Mouse (Mus musculus): ENCODE results near the gene Mylk. TPM values are rescaled to one million over a fixed set of nuclear protein-coding genes. Genes with fewer than 3 reads are reported as not detected.
A peak's percentile ranks its signal among the peaks of the same experiment; 100 is the strongest.

The Mylk gene
- polyA plus RNA-seq, 1 experiment from 2014 or later, result 6.9 TPM

- Histone ChIP-seq H3K4me2 (ENCODE audit: low read depth, low read length) (no peak overlapping the region), H3K36me3 (ENCODE audit: control insufficient read depth, insufficient read depth) (no peaks in the 10 kb centered on the region), H3K9ac (ENCODE audit: low read depth, low read length) (no peak overlapping the region), H3K27ac (ENCODE audit: low read length) (no peak overlapping the region), H3K4me3 (ENCODE audit: low read depth, low read length) (no peak overlapping the region), H3K27me3 (ENCODE audit: control insufficient read depth, insufficient read depth, low read depth, low read length) (no peaks in the 10 kb centered on the region), H3K9me3 (replicated peaks; ENCODE audit: control insufficient read depth, low read length) (no peaks in the 10 kb centered on the region), H3K4me1 (ENCODE audit: control insufficient read depth, low read depth, low read length) (no peaks in the 10 kb centered on the region)
- WGBS (ENCODE audit: insufficient replicate concordance), result 22% methylated on average over 4 of the region's 4 CpGs
- ATAC-seq (ENCODE audit: low read depth), result no peak
Measured at GRCm38 (mm10) chr16:34880815-34881214, 135.8 kb downstream of the Mylk start.

- no peak overlapping the region for H3K4me3 ChIP-seq (ENCODE audit: low read depth, low read length)
- no peak overlapping the region for H3K9ac ChIP-seq (ENCODE audit: low read depth, low read length)
- WGBS (ENCODE audit: insufficient replicate concordance), result 50% methylated on average over 1 of the region's 1 CpGs
- no peak overlapping the region for H3K27ac ChIP-seq (ENCODE audit: low read length)
- H3K27me3 ChIP-seq (ENCODE audit: control insufficient read depth, insufficient read depth, low read depth, low read length), result no peaks in the 10 kb centered on the region
- H3K9me3 ChIP-seq (replicated peaks; ENCODE audit: control insufficient read depth, low read length), result no peaks in the 10 kb centered on the region
- peak; percentile 91 for ATAC-seq (ENCODE audit: low read depth)
- no peaks in the 10 kb centered on the region for H3K36me3 ChIP-seq (ENCODE audit: control insufficient read depth, insufficient read depth)
- no peaks in the 10 kb centered on the region; the same call in 1 of the 2 replicates for H3K4me1 ChIP-seq (ENCODE audit: control insufficient read depth, low read depth, low read length)
- H3K4me2 ChIP-seq (ENCODE audit: low read depth, low read length), result no peak overlapping the region
Measured at GRCm38 (mm10) chr16:34887037-34887436, 142.0 kb downstream of the Mylk start.

GRCm38 (mm10) chr16:34894016-34894415 lies 149.0 kb downstream of the Mylk start:
- no peak for ATAC-seq (ENCODE audit: low read depth)
- no peaks in the 10 kb centered on the region for H3K9me3 ChIP-seq (replicated peaks; ENCODE audit: control insufficient read depth, low read length)
- no peak overlapping the region for H3K4me3 ChIP-seq (ENCODE audit: low read depth, low read length)
- H3K9ac ChIP-seq (ENCODE audit: low read depth, low read length), result no peak overlapping the region
- H3K36me3 ChIP-seq (ENCODE audit: control insufficient read depth, insufficient read depth), result no peaks in the 10 kb centered on the region
- H3K4me2 ChIP-seq (ENCODE audit: low read depth, low read length), result no peak overlapping the region
- H3K27ac ChIP-seq (ENCODE audit: low read length), result no peak overlapping the region
- no peaks in the 10 kb centered on the region for H3K4me1 ChIP-seq (ENCODE audit: control insufficient read depth, low read depth, low read length)
- no peaks in the 10 kb centered on the region for H3K27me3 ChIP-seq (ENCODE audit: control insufficient read depth, insufficient read depth, low read depth, low read length)
- 64% methylated on average over 3 of the region's 3 CpGs for WGBS (ENCODE audit: insufficient replicate concordance)

GRCm38 (mm10) chr16:34895916-34896315 lies 150.9 kb downstream of the Mylk start:
- Histone ChIP-seq H3K4me2 (ENCODE audit: low read depth, low read length) (no peak overlapping the region), H3K9me3 (replicated peaks; ENCODE audit: control insufficient read depth, low read length) (no peaks in the 10 kb centered on the region), H3K4me3 (ENCODE audit: low read depth, low read length) (no peak overlapping the region), H3K27me3 (ENCODE audit: control insufficient read depth, insufficient read depth, low read depth, low read length) (no peaks in the 10 kb centered on the region), H3K36me3 (ENCODE audit: control insufficient read depth, insufficient read depth) (no peaks in the 10 kb centered on the region), H3K4me1 (ENCODE audit: control insufficient read depth, low read depth, low read length) (no peaks in the 10 kb centered on the region), H3K9ac (ENCODE audit: low read depth, low read length) (no peak overlapping the region), H3K27ac (ENCODE audit: low read length) (no peak overlapping the region)
- no peak for ATAC-seq (ENCODE audit: low read depth)
- 72% methylated on average over 10 of the region's 10 CpGs for WGBS (ENCODE audit: insufficient replicate concordance)

GRCm38 (mm10) chr16:34896996-34897395 lies 152.0 kb downstream of the Mylk start:
- 43% methylated on average over 3 of the region's 3 CpGs for WGBS (ENCODE audit: insufficient replicate concordance)
- H3K36me3 ChIP-seq (ENCODE audit: control insufficient read depth, insufficient read depth), result no peaks in the 10 kb centered on the region
- H3K27me3 ChIP-seq (ENCODE audit: control insufficient read depth, insufficient read depth, low read depth, low read length), result no peaks in the 10 kb centered on the region
- ATAC-seq (ENCODE audit: low read depth), result no peak
- H3K4me3 ChIP-seq (ENCODE audit: low read depth, low read length), result no peak overlapping the region
- no peak overlapping the region for H3K4me2 ChIP-seq (ENCODE audit: low read depth, low read length)
- H3K9me3 ChIP-seq (replicated peaks; ENCODE audit: control insufficient read depth, low read length), result no peaks in the 10 kb centered on the region
- H3K4me1 ChIP-seq (ENCODE audit: control insufficient read depth, low read depth, low read length), result no peaks in the 10 kb centered on the region
- H3K9ac ChIP-seq (ENCODE audit: low read depth, low read length), result no peak overlapping the region
- no peak overlapping the region for H3K27ac ChIP-seq (ENCODE audit: low read length)

GRCm38 (mm10) chr16:34898057-34898789 lies 153.2 kb downstream of the Mylk start:
- no peak overlapping the region for H3K9ac ChIP-seq (ENCODE audit: low read depth, low read length)
- H3K27ac ChIP-seq (ENCODE audit: low read length), result no peak overlapping the region
- H3K4me3 ChIP-seq (ENCODE audit: low read depth, low read length), result no peak overlapping the region
- H3K4me2 ChIP-seq (ENCODE audit: low read depth, low read length), result no peak overlapping the region
- H3K27me3 ChIP-seq (ENCODE audit: control insufficient read depth, insufficient read depth, low read depth, low read length), result no peaks in the 10 kb centered on the region
- no peaks in the 10 kb centered on the region for H3K36me3 ChIP-seq (ENCODE audit: control insufficient read depth, insufficient read depth)
- ATAC-seq (ENCODE audit: low read depth), result no peak
- 52% methylated on average over 7 of the region's 7 CpGs for WGBS (ENCODE audit: insufficient replicate concordance)
- H3K4me1 ChIP-seq (ENCODE audit: control insufficient read depth, low read depth, low read length), result no peaks in the 10 kb centered on the region
- no peaks in the 10 kb centered on the region for H3K9me3 ChIP-seq (replicated peaks; ENCODE audit: control insufficient read depth, low read length)

GRCm38 (mm10) chr16:34899071-34899808 lies 154.2 kb downstream of the Mylk start:
- no peak for ATAC-seq (ENCODE audit: low read depth)
- WGBS (ENCODE audit: insufficient replicate concordance), result 58% methylated on average over 11 of the region's 11 CpGs
- Histone ChIP-seq H3K36me3 (ENCODE audit: control insufficient read depth, insufficient read depth) (no peaks in the 10 kb centered on the region), H3K4me2 (ENCODE audit: low read depth, low read length) (no peak overlapping the region), H3K27me3 (ENCODE audit: control insufficient read depth, insufficient read depth, low read depth, low read length) (no peaks in the 10 kb centered on the region), H3K9me3 (replicated peaks; ENCODE audit: control insufficient read depth, low read length) (no peaks in the 10 kb centered on the region), H3K9ac (ENCODE audit: low read depth, low read length) (no peak overlapping the region), H3K27ac (ENCODE audit: low read length) (no peak overlapping the region), H3K4me1 (ENCODE audit: control insufficient read depth, low read depth, low read length) (no peaks in the 10 kb centered on the region), H3K4me3 (ENCODE audit: low read depth, low read length) (no peak overlapping the region)

GRCm38 (mm10) chr16:34899997-34900396 lies 155.0 kb downstream of the Mylk start:
- Histone ChIP-seq H3K27ac (ENCODE audit: low read length) (no peak overlapping the region), H3K27me3 (ENCODE audit: control insufficient read depth, insufficient read depth, low read depth, low read length) (no peaks in the 10 kb centered on the region), H3K36me3 (ENCODE audit: control insufficient read depth, insufficient read depth) (no peaks in the 10 kb centered on the region), H3K9ac (ENCODE audit: low read depth, low read length) (no peak overlapping the region), H3K4me2 (ENCODE audit: low read depth, low read length) (no peak overlapping the region), H3K4me3 (ENCODE audit: low read depth, low read length) (no peak overlapping the region), H3K9me3 (replicated peaks; ENCODE audit: control insufficient read depth, low read length) (no peaks in the 10 kb centered on the region), H3K4me1 (ENCODE audit: control insufficient read depth, low read depth, low read length) (no peaks in the 10 kb centered on the region)
- ATAC-seq (ENCODE audit: low read depth), result no peak
- WGBS (ENCODE audit: insufficient replicate concordance), result 37% methylated on average over 5 of the region's 5 CpGs

- H3K27me3 ChIP-seq (ENCODE audit: control insufficient read depth, insufficient read depth, low read depth, low read length), result no peaks in the 10 kb centered on the region
- no peaks in the 10 kb centered on the region for H3K9me3 ChIP-seq (replicated peaks; ENCODE audit: control insufficient read depth, low read length)
- H3K9ac ChIP-seq (ENCODE audit: low read depth, low read length), result no peak overlapping the region
- H3K36me3 ChIP-seq (ENCODE audit: control insufficient read depth, insufficient read depth), result no peaks in the 10 kb centered on the region
- no peak for ATAC-seq (ENCODE audit: low read depth)
- no peak overlapping the region for H3K4me2 ChIP-seq (ENCODE audit: low read depth, low read length)
- no peak overlapping the region for H3K4me3 ChIP-seq (ENCODE audit: low read depth, low read length)
- no peak overlapping the region for H3K27ac ChIP-seq (ENCODE audit: low read length)
- 67% methylated on average over 5 of the region's 5 CpGs for WGBS (ENCODE audit: insufficient replicate concordance)
- no peaks in the 10 kb centered on the region for H3K4me1 ChIP-seq (ENCODE audit: control insufficient read depth, low read depth, low read length)
Measured at GRCm38 (mm10) chr16:34900471-34900870, 155.5 kb downstream of the Mylk start.
